Mouse (Mus musculus) megakaryocyte, adult 5-6 weeks (primary cell): ENCODE measurements around the gene Coa5. TPM values are rescaled to one million over a fixed set of nuclear protein-coding genes. Genes with fewer than 3 reads are reported as not detected.

Experiments
- ATAC-seq: 2 replicates; pipeline ENCODE4 v1.8.0; 2016; ENCODE audit warnings: mild to moderate bottlenecking, inconsistent platforms; ENCODE audit not compliant: poor library complexity, severe bottlenecking
- total RNA-seq, 2 experiments: library from RNA; stranded (forward) in 1 of 2; stranded (reverse) in 1 of 2; fragments of 153-499, 151-499 nt in 1 of 2; fragments of 221-1000, 200-1000 nt in 1 of 2; gene quantifications; 2 replicates each; pipeline versions ENCODE4 v1.2.3 to v1.2.4; 2015 to 2017

Coa5 gene
- total RNA-seq, 2 experiments from 2014 or later = 54.5 to 56.4 TPM

DNA sequence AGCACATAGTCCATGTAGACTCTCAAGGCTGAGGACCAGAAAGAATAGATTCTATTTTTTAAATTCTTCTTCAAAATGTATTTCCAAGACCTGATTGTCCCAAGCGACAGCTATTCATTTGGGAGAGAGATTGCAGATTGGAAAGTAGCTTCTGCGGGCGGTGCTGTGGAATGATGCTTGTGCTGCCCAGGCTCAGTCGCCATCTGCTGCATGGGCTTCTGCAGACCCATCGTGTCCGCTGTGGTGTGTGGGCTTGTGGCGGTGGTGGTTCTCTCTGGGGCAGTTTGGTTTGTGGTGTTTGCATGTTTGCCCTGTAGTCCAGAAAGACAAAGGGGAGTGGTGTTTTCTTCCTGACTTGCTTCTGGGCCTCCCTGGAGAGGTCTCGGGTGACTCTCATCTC, 53.7 kb downstream of the Coa5 start:
- no peak for ATAC-seq

- ATAC-seq = no peak
Observed at GRCm38 (mm10) chr1:37368768-37369385, 61.0 kb downstream of the Coa5 start.

- ATAC-seq = no peak
Observed at GRCm38 (mm10) chr1:37368125-37368524, 61.8 kb downstream of the Coa5 start.

Other genes starting within 250 kb of the Coa5 start
- not detected in 2 replicates for gene Cnga3, start 215.7 kb downstream of the Coa5 start, total RNA-seq (2015)
- gene Cnga3, start 215.7 kb downstream of the Coa5 start, total RNA-seq (2017) = 0.24 TPM in 1 of 2 replicates, not detected in the other
- gene Inpp4a, start 130.2 kb downstream of the Coa5 start, total RNA-seq (2015) = 44.0 and 44.2 TPM in 2 replicates
- 23.2 and 36.3 TPM in 2 replicates for gene Inpp4a, start 130.2 kb downstream of the Coa5 start, total RNA-seq (2017)
- gene Unc50, start within 50 bp of the Coa5 start, total RNA-seq (2015) = 84.0 and 91.7 TPM in 2 replicates
- gene Unc50, start within 50 bp of the Coa5 start, total RNA-seq (2017) = 40.2 and 48.4 TPM in 2 replicates
- 3.5 and 5.1 TPM in 2 replicates for gene Mgat4a, start 110.9 kb upstream of the Coa5 start, total RNA-seq (2015)
- gene Mgat4a, start 110.9 kb upstream of the Coa5 start, total RNA-seq (2017) = 5.5 and 6.9 TPM in 2 replicates